Mouse (Mus musculus): ENCODE measurements at regions not wholly inside any gene's neighbourhood (a gene's known extent, or its start where the extent isn't known, plus 50 kb on each side); places are given as distances from the start of the nearest gene placed in this dataset.

GRCm38 (mm10) chr4:45592766-45593165 lies 60.5 kb upstream of the Shb start:
- peaks cover 4 to 6% of the 10 kb centered on the region in 2 experiments; a peak in 3 of 4 replicates for H3K27me3 ChIP-seq (ENCODE audit: control insufficient read depth in 1 of 2, insufficient read depth in 2 of 2, low read length in 2 of 2)
- no peak overlapping the region for H3K4me3 ChIP-seq (ENCODE audit: control insufficient read depth in 1 of 2, insufficient read depth in 1 of 2, low read depth in 2 of 2, low read length in 2 of 2)
- H3K4me1 ChIP-seq (ENCODE audit: control insufficient read depth in 1 of 2, insufficient read depth in 2 of 2, low read length in 2 of 2): no peaks in the 10 kb centered on the region
- H3K27ac ChIP-seq (ENCODE audit: control insufficient read depth, low read depth, low read length): no peak overlapping the region
- no peaks in the 10 kb centered on the region for H3K9me3 ChIP-seq (replicated peaks; ENCODE audit: insufficient read depth, low read length)
- no peaks in the 10 kb centered on the region for H3K36me3 ChIP-seq (ENCODE audit: control insufficient read depth in 1 of 2, insufficient read depth in 2 of 2, low read length in 2 of 2)
- DNase-seq (ENCODE audit: low read depth, low spot score): no peak
- no peak overlapping the region for H3K9ac ChIP-seq (ENCODE audit: control insufficient read depth, low read depth, low read length, poor library complexity, severe bottlenecking)
- TF ChIP-seq MAZ (IDR thresholded peaks at IDR 0.05; ENCODE audit: low read depth, low read length): no peak
- no peak for TF ChIP-seq NRF1 (IDR thresholded peaks at IDR 0.05; ENCODE audit: insufficient read depth, low read depth, low read length, poor library complexity, severe bottlenecking)
- TF ChIP-seq MAX (IDR thresholded peaks at IDR 0.05; ENCODE audit: low read length): no peak
- TF ChIP-seq ZKSCAN1 (IDR thresholded peaks at IDR 0.05; ENCODE audit: low read depth, low read length): no peak
- TF ChIP-seq UBTF (IDR thresholded peaks at IDR 0.05; ENCODE audit: borderline replicate concordance, insufficient read depth, low read depth, low read length): no peak
- TF ChIP-seq RCOR1 (IDR thresholded peaks at IDR 0.05; ENCODE audit: low read depth, low read length): no peak
- TF ChIP-seq RAD21 (IDR thresholded peaks at IDR 0.05; ENCODE audit: low read depth, low read length): no peak
- no peaks in the 10 kb centered on the region for H3K79me2 ChIP-seq (ENCODE audit: control insufficient read depth, insufficient read depth, low read length, poor library complexity)

GRCm38 (mm10) chr4:45591405-45592315 lies 59.4 kb upstream of the Shb start:
- H3K4me1 ChIP-seq (ENCODE audit: control insufficient read depth in 1 of 2, insufficient read depth in 2 of 2, low read length in 2 of 2): no peaks in the 10 kb centered on the region
- no peaks in the 10 kb centered on the region for H3K9me3 ChIP-seq (replicated peaks; ENCODE audit: insufficient read depth, low read length)
- H3K79me2 ChIP-seq (ENCODE audit: control insufficient read depth, insufficient read depth, low read length, poor library complexity): no peaks in the 10 kb centered on the region
- H3K27me3 ChIP-seq (ENCODE audit: control insufficient read depth in 1 of 2, insufficient read depth in 2 of 2, low read length in 2 of 2): peaks cover 4 to 6% of the 10 kb centered on the region in 2 experiments
- H3K27ac ChIP-seq (ENCODE audit: control insufficient read depth, low read depth, low read length): no peak overlapping the region
- no peak overlapping the region for H3K4me3 ChIP-seq (ENCODE audit: control insufficient read depth in 1 of 2, insufficient read depth in 1 of 2, low read depth in 2 of 2, low read length in 2 of 2)
- no peak for TF ChIP-seq E2F4 (IDR thresholded peaks at IDR 0.05; ENCODE audit: borderline replicate concordance, low read depth, low read length)
- TF ChIP-seq GATA1 (IDR thresholded peaks at IDR 0.05; ENCODE audit: low read depth, low read length): no peak
- TF ChIP-seq SIN3A (IDR thresholded peaks at IDR 0.05; ENCODE audit: low read length): no peak
- TF ChIP-seq CHD1 (IDR thresholded peaks at IDR 0.05; ENCODE audit: low read depth, low read length): no peak
- TF ChIP-seq ZMIZ1 (IDR thresholded peaks at IDR 0.05; ENCODE audit: low read depth, low read length): no peak
- no peak for TF ChIP-seq USF1 (IDR thresholded peaks at IDR 0.05; ENCODE audit: low read depth, low read length)
- no peak for TF ChIP-seq ZKSCAN1 (IDR thresholded peaks at IDR 0.05; ENCODE audit: low read depth, low read length)
- TF ChIP-seq BHLHE40 (IDR thresholded peaks at IDR 0.05; ENCODE audit: borderline replicate concordance, low read depth, low read length): no peak
- H3K9ac ChIP-seq (ENCODE audit: control insufficient read depth, low read depth, low read length, poor library complexity, severe bottlenecking): no peak overlapping the region
- H3K36me3 ChIP-seq (ENCODE audit: control insufficient read depth in 1 of 2, insufficient read depth in 2 of 2, low read length in 2 of 2): no peaks in the 10 kb centered on the region
- DNase-seq (ENCODE audit: low read depth, low spot score): no peak
